In the genomic region with DNA sequence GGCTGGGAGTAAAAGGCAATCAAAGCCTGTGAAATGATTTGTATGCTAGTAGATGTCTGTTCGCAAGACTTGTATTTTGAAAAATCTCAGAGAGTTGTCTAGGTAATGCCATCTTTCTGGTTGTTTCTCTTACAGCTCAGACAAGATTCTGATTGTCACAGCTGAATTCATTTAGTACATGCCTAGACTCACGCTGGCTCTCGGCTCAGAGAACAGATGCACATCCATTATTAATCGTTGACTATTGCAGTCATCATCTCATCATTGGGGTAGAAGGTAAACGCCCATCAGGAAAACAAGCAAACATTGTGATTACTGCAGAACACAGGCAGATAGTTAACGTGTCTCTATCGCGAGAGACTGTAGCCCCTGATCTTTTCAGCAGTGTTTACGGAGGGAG, we compare ENCODE assay signal across 12 mouse cellular contexts.
"Had no signal": no experiment of that assay in that cellular context is flagged by ENCODE, and none has a peak within 500 bp of the region (broad histone marks: within the 10 kb centered on the region; RNA-seq: fewer than 3 reads in every experiment).

No protein-coding gene starts in this region.

- H3K27ac ChIP-seq: limb, embryonic 13.5 days; liver, embryonic 14.5 days; midbrain, embryonic 12.5 days; neural tube, embryonic 13.5 days had no signal

- H3K9me3 ChIP-seq: limb, embryonic 13.5 days; midbrain, embryonic 12.5 days; neural tube, embryonic 13.5 days had no signal

- ATAC-seq: midbrain, embryonic 16.5 days had no signal

- DNase-seq: kidney, adult 18-20 months; kidney, postnatal 14 days; left cerebral cortex, postnatal 4 days; lung, adult 18-20 months; right cerebral cortex, adult 18-20 months; right cerebral cortex, postnatal 25 days; thymus, postnatal 4 days had no signal

- H3K27me3 ChIP-seq: limb, embryonic 13.5 days; midbrain, embryonic 12.5 days; neural tube, embryonic 13.5 days had no signal

- H3K36me3 ChIP-seq: limb, embryonic 13.5 days; midbrain, embryonic 12.5 days; neural tube, embryonic 13.5 days had no signal

- H3K4me2 ChIP-seq: limb, embryonic 13.5 days; midbrain, embryonic 12.5 days; neural tube, embryonic 13.5 days had no signal

- H3K4me1 ChIP-seq: limb, embryonic 13.5 days; midbrain, embryonic 12.5 days; neural tube, embryonic 13.5 days had no signal

- H3K9ac ChIP-seq: limb, embryonic 13.5 days; liver, embryonic 14.5 days; midbrain, embryonic 12.5 days; neural tube, embryonic 13.5 days had no signal

- H3K4me3 ChIP-seq: limb, embryonic 13.5 days; midbrain, embryonic 12.5 days; neural tube, embryonic 13.5 days had no signal
